Mouse (Mus musculus): ENCODE results near the gene Romo1.
"Not testable (repeated sequence)": the region's sequence is repeated elsewhere in the genome, so short reads cannot be mapped to it uniquely, and the experiment has no call there.

Gene Romo1

DNA sequence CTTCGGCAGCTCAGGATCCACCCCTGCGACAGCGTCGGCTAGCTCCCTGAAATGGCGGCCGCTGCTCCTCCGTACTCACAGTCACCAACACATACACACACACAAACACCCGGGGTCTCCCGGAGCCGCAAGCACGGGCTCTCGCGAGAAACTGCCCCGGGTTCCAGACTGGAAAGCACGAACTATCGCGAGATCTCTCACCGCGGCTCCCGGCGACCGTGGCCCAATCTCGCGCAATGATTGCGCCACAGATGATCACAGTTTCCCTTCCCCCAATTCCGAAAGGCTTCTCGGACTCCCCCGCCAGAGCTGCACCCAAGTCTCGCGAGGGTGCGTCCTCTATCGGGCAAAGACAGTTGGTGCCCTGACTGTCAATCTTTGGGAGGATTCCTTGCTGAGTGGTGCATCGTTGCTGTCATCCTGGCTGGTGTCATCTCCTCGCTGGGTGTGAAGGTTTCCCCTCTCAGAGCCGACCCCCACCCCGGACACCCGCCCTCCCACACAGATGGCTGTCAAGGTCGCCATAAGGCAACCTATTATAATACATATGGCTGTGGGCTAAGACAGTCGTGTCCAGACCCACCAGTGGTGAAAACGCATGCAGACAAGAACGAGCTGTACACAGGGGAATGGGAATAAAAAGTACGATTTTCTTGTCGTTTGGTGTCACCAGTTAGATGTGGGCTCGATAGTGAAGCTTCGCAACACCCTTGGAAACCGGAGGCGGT, 36.4 kb downstream of the Romo1 start, which contains the start of gene Rbm39:
Gene Rbm39, minus strand, starts transcription at position 145 of the 728 bp plus-strand sequence.
- peak; percentile 100 for DNase-seq

DNA sequence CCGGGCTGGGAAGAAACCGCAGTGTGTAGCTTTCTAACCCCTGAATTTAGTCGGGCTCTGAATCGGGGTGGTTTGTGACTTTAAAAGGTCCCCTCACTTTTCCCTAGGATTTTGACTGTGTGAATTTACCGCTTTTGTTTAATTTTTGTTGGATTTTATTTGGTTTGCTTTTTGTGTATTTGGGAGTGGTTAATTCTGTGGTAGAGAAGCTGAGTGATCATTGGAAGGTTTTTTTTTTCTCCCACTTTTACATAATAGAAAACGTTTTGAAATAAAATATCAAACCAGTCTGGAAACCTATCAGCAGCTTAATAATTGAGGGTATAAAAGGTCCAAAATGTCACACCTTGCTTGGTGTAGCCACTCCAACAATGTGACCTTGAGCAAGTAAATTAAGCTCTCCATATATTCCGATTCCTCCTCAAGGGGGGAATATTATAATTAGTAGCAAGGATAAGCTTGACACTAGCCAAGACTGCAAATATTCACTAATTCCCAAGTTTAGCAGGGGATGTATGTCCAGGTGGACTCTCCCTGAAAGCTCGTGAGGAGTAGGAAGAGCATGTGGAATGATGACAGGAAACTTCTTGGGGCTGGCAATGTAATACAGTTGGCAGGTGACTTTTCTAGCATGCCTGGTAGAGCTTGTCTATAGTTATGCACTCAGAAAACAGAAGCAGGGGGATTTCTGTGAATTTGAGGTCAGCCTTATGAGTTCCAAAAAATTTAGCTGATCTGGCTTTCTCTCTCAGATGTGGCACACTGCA, 37.2 kb downstream of the Romo1 start:
- DNase-seq: no peak

DNA sequence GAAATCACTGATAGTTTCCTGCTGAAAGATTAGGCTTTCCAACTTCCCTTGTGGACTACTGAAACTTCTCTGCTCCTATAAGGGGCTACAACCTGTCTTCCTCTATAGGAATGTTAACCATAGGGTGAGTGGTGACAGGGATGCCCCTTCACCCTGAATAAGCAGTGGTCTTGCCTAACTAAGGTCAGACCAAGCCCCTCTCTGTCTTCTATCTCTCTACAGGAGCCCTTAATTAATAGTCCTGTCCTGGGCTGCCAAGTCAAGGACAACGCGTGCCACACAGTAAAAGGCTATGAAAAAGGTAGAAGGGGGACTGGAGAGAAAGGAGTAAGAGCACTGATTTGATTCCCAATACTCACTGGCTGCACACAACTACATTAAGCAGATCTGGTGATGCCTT, 37.8 kb downstream of the Romo1 start:
- no peak for DNase-seq

DNA sequence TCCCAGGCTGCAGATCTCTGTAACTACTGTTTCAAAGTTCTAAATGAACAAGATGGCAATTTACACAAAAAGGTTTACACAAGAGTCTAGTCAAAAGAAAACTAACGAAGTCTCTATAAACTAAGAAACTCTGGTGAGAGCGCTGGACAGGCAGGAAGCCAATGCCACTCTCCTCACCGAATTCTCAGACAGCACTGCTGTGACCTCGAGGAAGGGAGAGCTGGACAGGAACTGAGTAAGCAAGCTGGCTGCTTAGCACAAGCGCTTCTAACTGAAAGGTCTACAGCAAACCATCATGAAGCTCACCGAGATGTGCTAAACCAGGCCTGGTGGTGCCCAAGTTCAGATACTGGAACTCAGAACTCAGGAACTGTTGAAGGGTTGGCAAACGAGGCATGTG, 45.4 kb downstream of the Romo1 start:
- DNase-seq: not testable (repeated sequence)

DNA sequence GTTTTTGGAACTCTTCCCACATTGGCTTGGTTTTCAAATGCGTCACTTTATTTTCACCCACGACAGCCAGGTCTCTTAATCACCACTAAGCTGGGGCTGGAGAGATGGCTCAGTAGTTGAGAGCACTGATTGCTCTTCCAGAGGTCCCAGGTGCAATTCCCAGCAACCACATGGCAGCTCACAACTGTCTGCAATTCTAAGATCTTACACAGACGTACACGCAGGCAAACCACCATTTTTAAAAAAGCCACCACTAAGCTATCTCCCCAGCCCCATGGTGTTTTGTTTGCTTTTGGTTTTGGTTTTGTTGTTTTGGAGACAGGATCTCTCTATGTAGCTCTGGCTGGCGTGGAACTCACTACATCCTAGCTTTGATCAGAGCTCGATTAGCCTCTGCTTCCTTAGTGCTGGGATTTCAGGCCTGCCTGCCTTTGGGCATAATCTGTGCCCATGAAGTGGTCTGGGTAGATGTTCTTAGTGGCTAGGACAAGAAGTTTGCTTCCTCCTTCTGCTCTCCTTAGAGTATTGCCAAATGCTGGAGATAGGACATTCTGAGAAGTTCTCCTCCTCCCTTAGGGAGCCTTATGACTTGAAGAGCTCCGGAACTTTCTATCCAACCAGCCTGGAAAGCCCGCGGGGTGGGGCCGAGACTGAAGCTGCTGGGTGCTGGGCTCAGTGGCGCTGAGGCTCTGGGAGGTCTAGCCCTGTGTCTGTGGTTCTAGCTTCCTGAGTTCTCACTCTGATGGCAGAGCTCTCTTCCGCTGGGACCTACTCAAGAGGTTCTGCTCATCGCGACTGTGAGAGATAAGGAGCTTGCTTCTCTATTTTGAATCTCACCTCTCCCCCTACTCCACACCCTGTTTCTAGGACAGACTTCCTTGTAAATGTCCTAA, 46.4 kb downstream of the Romo1 start:
- DNase-seq: no peak

DNA sequence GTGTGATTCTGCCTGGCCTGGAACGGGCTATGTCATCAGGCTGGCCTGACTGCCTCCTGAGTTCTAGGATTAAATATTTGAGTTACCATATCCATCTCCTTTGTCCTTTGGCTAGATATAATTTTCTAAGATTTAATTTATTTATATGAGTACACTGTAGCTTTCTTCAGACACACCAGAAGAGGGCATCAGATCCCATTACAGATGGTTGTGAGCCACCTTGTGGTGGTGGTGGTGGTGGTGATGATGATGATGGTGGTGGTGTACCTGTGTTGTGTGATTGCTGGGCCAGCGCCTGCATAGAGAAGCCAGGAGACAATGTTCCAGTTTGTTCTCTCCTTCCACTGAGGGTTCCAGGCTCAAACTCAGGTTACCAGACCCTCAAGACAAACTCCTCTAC, 47.7 kb downstream of the Romo1 start:
- DNase-seq: no peak

DNA sequence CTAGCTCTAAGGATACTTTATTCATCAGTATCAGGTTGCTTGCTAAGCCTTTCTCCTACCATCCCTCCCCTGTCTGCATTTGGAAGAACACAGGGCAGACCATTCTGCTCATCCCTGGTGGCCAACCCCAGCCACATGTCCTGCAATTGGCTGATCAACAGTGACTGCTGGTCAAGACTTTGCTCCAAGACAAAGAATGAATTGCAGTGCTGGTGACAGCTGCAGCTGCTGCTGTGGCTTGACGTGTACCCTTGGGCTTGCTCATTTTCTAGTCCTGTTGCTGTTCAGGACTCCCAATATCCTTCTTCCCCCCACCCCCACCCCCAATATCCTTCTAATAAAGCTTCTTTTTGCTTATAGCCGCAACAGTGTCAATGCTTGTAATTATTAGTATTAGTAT, 48.2 kb downstream of the Romo1 start:
- DNase-seq: no peak

DNA sequence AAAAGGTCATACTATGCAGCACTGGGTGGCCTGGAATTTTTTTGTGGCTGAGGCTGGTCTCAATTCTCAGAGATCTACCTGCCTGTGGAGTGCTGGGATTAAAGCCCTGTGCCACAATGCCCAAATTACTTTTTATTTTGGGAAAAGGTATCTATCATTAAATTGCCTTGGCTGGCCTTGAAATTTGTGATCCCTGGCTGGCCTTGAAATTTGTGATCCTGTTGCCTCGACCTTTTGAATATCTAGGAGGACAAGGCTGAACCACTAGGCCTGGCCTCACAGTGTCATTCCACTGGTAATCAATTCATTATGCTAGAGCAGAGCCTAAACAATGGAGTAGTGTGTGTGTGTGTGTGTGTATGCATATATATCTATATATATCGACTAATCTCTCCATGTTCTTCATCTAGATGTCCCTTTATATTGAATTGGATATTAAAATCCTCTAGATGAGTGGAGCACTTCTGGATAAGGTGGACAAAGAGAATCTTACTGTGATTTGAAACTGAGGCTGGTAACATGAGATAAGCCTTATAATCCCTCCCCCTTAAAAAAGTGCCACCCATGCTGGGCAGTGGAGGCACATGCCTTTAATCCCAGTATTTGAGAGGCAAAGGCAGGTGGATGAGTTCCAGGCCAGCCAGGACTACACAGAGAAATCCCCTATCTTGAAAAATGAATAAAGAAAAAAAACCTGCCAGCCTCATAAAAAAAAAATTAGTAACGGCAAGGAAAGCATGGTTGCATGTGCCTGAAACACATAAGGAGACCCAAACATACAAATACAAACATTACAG, 49.4 kb downstream of the Romo1 start:
- DNase-seq: no peak

DNA sequence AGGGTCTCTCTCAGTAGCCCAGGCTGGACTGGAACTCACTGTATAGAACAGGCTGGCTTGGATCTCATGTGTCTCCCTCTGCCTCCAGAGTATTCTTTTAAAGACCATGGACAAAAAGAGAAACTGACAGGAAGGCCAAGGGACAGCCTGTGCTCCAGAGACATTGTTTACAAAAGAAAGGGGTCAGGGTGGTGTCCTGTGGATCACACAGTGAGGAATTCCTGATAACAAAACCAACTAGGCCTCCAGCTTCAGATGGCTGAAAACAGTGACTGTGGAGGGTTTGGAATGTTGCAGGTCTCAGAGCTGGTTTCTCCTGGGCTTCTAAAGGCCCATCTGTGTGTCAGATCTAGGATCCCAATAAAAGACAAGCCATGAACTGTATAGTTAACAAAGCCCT, 50.7 kb downstream of the Romo1 start:
- no peak for DNase-seq
